Mouse (Mus musculus): ENCODE measurements at regions not wholly inside any gene's neighbourhood (a gene's known extent, or its start where the extent isn't known, plus 50 kb on each side); places are given as distances from the start of the nearest gene placed in this dataset.

DNA sequence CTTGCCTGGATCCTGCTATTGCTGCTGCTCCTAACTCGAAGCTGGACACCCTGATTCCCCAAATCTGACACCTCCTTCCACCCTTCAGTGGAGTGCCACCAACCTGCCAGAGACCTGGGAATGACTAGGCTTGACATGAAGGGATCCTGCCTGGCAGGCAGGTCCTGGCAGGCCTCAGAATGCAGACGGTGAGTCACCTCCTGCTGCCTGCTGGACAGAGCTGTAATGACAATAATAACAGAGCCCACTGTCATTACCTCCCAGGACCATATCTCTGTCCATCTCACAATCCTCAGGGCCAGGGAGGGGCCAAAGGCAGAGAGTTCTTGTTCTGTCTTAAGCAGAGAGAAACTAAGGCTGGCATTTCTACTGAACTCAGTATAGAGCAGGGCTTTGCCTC, 61.5 kb upstream of the Vps8 start:
- DNase-seq (ENCODE audit: low spot score in 2 of 2): no peak

DNA sequence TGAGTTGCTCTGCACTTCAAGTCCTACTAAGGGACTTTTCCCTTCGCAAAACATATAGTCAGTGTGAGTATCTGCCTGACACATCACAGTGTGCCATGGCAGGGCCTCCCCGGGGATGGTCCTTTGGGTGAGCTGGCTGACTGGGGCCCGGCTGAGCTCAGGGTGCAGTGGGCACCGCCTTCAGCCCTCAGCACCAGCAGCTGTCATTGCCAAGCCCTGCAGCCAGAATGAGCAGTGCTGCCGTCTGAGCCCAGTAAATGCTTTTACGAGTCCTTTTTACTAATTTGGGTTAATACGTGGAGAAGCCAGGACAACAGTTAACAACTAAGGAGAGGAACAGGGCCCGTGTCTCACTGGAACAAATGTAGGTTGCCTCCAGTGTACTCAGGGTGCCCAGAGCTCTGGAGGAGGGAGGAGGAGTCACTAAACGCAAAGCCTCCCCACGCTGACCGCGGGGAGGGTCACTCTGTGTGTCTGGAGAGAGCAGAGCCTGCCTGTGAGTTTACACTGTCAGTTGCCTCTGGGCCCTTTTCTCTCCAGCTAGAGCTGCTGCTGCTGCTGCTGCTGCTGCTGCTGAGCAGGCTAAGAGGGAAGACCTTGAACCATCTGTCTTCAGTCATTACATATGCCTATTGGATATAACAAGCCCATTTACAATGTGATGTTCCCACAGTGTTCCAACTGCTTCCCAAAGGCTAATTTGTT, 60.1 kb upstream of the Vps8 start:
- DNase-seq (ENCODE audit: low spot score in 2 of 2): no peak

DNA sequence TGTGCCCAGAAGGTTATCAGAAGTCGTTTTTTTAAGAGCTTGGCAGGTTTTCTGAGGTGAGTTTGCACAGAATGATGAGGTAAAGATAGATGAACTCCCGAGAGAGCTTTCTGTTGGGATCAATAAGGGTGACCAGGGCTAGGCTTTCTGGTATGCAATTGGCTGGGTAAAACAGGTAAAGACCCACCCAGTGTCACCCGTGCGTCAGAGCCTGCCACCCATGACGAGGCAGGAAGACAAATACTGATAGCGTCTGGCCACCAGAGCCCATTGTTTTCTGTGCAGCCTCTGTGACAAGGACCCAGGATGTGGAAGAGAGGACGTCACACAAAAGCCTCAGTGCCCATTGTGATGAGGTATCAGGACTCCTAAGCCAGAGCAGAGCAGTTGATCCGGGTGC, 58.0 kb upstream of the Vps8 start:
- no peak for DNase-seq (ENCODE audit: low spot score in 2 of 2)

DNA sequence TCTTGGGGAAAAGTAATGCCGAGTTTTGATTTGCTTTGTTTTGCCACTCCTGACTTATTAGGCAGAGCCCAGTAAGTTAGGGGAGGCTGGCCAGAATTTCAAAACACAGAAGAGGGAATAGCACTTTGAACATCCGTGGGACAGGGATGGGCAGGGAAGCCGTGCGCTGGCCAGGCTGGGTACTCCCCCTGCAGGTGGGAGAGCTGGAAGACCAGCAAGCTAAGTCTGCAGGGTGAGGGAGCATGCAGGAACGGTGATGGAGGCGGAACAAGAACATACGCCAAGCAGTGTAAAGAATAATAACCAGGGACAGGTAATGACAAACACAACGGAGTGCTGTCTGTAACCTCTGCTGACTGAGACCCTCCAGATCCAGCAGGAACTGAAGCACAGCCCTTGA, 55.5 kb upstream of the Vps8 start:
- DNase-seq (ENCODE audit: low spot score in 2 of 2): no peak

DNA sequence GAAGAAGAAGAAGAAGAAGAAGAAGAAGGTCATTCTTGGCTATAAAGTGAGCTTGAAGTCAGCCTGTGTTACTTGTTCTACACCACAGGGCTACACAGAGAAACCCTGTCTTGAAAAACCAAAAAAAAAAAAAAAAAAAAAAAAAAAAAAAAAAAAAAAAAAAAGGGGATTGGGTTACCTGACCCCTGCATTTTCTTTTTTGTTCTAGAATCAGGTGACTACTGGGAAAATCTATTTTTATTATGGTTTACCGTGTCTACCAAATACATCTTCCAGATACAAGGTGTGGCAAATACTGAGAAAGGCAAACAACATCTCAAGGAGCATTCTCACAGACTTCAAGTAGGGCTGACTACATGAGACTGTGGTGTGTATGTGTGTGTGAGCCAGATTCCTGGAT, 54.1 kb upstream of the Vps8 start:
- DNase-seq (ENCODE audit: low spot score in 2 of 2): no peak

DNA sequence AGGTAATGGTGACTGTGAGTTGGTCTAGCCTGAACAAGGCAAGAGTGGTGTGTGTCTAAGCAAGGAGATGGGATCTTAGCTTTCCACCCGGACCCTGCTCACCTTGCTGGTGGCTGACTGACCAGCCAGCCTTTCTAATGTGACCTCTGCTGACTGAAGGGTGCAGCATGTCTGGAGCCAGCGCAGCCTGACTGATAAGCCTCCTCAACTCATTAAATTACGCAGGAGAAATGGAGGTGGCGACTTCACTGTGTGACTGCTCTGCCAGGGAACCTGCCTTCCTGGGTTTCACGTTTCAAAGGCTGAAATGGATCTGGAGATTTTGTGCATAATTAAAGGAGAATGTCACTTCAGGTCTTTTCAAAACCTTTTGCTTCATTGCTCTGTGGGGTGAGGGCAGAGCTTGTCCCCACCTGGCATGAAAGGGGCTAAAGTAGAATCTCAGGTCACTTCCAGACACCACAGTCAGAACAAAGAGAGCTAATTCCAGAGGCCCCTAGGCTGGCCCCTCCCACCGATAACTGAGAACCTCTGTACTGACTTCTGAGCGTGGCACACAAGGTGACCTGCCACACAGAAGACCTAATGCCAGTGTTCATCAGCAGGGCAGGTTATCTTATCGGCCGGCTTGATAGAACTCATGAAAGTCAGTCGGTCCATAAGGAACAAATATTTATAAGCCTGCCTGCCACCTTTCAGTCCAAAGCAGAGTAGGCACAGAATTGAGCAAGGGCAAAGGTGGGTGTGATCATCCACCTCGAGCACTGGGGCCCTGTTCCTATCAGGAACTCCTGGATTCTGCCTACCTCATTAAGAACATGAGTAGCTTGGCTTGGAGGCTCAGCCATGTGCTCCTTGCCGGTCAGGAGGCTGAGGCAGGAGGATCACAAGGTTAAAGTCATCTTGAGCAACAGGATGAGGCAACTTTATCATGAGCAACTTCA, 53.1 kb upstream of the Vps8 start:
- DNase-seq (ENCODE audit: low spot score in 2 of 2): no peak
